Mouse (Mus musculus): ENCODE data around the gene P2ry2.

GRCm38 (mm10) chr7:101060476-101060875 lies 47.8 kb upstream of the P2ry2 start:
- TF ChIP-seq CTCF (IDR thresholded peaks at IDR 0.05; ENCODE audit: low read depth, low read length) = no peak
- no peak for TF ChIP-seq POLR2A (IDR thresholded peaks at IDR 0.05; ENCODE audit: extremely low read depth, insufficient read depth, low read length)

All from liver, adult 2 months (tissue).